Mouse (Mus musculus) cerebellum, adult (tissue): ENCODE data around the gene Ssh2.

Source experiments
- ATAC-seq: cut with Nextera tagmentation; 2 replicates; pipeline ENCODE4 v1.9.2; 2017; ENCODE audit warnings: mild to moderate bottlenecking, moderate library complexity, mixed read lengths; ENCODE audit not compliant: insufficient number of reproducible peaks, low FRiP score, low TSS enrichment

Ssh2 gene

GRCm38 (mm10) chr11:77330529-77330928 is 114.4 kb downstream of the Ssh2 start:
- ATAC-seq: no peak

- ATAC-seq: no peak
These were observed 131.2 kb downstream of the Ssh2 start for GRCm38 (mm10) chr11:77347273-77347672.

GRCm38 (mm10) chr11:77348142-77348741 is 132.2 kb downstream of the Ssh2 start:
- ATAC-seq: peak; percentile 70; the same call in 1 of the 2 replicates

- ATAC-seq: no peak
These were observed 132.9 kb downstream of the Ssh2 start for GRCm38 (mm10) chr11:77348985-77349384.

- ATAC-seq: no peak
These were observed 133.6 kb downstream of the Ssh2 start for GRCm38 (mm10) chr11:77349698-77350097.

GRCm38 (mm10) chr11:77355055-77355454 is 139.0 kb downstream of the Ssh2 start:
- no peak for ATAC-seq

GRCm38 (mm10) chr11:77357839-77358238 is 141.8 kb downstream of the Ssh2 start:
- ATAC-seq: no peak

- no peak for ATAC-seq
These were observed 147.4 kb downstream of the Ssh2 start for GRCm38 (mm10) chr11:77363476-77363875.

GRCm38 (mm10) chr11:77364376-77364775 is 148.3 kb downstream of the Ssh2 start:
- no peak for ATAC-seq

- no peak for ATAC-seq
These were observed 149.8 kb downstream of the Ssh2 start for GRCm38 (mm10) chr11:77365706-77366386.

GRCm38 (mm10) chr11:77367541-77368270 is 151.6 kb downstream of the Ssh2 start:
- ATAC-seq: no peak

- ATAC-seq: no peak
These were observed 153.2 kb downstream of the Ssh2 start for GRCm38 (mm10) chr11:77369188-77369840.

GRCm38 (mm10) chr11:77369841-77370191 is 153.7 kb downstream of the Ssh2 start:
- ATAC-seq: no peak

GRCm38 (mm10) chr11:77371088-77371487 is 155.0 kb downstream of the Ssh2 start:
- no peak for ATAC-seq

- ATAC-seq: no peak
These were observed 155.6 kb downstream of the Ssh2 start for GRCm38 (mm10) chr11:77371696-77372095.

GRCm38 (mm10) chr11:77372196-77372904 is 156.3 kb downstream of the Ssh2 start:
- no peak for ATAC-seq

GRCm38 (mm10) chr11:77378622-77379021 is 162.5 kb downstream of the Ssh2 start:
- no peak for ATAC-seq

GRCm38 (mm10) chr11:77381174-77381573 is 165.1 kb downstream of the Ssh2 start:
- no peak for ATAC-seq

GRCm38 (mm10) chr11:77384151-77384550 is 168.1 kb downstream of the Ssh2 start:
- no peak for ATAC-seq
